Mouse (Mus musculus) spleen, postnatal 10 days (tissue): ENCODE results near the gene Plcb2.

Source experiments
- DNase-seq, 2 experiments: peaks; one replicate each; pipeline ENCODE4 v3.0.0; 2021 to 2022; ENCODE audit warnings: low spot score in 2 of 2

Gene Plcb2

DNA sequence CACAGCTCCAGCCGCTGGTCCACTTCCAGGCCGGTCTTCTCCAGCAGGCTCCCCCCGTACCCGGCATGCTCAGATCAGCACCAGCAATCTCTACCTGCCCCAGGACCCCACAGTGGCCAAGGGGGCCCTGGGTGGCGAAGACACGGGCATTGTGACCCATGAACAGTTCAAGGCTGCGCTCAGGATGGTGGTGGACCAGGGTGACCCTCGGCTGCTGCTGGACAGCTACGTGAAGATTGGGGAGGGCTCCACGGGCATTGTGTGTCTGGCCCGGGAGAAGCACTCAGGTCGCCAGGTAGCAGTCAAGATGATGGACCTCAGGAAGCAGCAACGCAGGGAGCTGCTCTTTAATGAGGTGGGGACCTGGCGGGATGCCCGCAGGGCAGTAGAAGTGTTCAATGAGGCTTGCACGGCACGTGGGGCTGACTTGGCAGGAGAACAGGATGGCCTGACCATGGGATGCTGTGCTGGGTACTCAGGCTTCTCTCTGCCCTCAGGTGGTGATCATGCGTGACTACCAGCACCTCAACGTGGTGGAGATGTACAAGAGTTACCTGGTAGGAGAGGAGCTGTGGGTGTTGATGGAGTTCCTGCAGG is 34.8 kb downstream of the Plcb2 start:
- no peak for DNase-seq

DNA sequence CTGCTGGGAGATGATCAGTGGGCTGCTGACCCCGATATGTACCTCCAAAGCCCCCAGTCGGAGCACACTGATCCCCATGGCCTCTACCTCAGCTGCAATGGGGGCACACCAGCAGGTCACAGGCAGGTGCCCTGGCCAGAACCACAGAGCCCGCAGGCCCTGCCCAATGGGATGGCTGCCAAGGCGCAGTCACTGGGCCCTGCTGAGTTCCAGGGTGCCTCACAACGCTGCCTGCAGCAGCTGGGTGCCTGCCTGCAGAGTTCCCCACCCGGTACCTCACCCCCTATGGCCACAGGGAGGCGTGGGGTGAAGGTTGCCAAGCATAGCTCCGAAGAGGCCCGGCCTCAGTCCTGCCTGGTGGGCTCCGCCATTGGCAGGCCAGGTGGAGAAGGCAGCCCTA is 38.4 kb downstream of the Plcb2 start:
- no peak for DNase-seq

DNA sequence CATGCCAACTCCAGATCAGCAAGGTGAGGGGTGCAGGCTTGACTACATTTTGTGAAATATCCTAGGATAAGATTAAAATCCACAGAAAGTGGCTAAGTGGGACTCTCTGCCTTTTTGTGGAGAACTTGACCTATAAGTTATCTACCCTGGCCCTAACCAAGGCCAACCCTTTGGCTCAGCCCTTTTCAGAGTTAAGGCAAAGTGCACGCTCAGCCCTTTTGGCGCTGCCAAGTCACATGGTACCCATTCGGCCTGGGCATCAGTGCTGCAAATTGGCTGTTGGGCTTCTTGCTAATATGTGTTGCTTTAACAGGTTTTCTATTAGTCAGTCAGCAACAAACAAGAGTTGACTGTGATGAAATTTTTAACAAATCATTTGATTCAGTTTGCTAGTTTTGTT is 40.4 kb downstream of the Plcb2 start:
- DNase-seq, result no peak

DNA sequence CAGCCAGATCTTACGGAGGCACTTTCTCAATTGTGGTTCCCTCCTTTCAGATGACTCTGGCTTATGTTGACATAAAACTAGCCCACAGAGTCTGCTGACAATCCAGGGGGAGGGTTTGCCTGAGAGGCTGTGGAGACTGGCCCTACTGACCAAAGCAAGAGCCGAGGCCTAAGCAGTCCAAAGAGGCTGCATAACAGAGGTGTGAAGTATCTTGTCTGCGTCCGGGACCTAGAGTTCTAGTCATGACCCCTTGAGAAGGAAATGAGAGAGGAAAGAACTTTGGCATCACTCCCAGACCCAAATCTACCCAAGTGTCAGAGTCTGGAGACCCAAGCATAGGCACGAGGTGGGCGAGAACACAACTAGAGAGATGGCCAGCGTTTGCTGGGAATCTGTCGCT is 41.5 kb downstream of the Plcb2 start:
- DNase-seq, result no peak

DNA sequence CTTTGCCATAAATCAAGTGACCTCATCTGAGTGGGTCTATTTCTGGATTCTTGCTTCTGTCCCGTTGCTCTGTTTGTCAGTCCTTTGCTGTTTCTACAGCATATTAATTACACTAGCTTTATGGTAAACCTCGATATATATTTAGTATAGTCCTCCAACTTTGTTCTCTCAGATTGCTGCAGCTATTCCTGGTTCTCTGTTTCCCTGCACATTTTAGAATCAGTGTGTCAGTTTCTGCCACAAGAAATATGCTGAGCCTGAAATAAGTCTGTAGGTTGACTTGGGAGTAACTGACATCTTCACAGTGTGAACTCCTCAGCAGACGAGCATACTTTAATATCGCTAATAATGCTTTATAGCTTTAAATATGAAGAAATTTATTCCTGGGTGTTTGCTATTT is 43.1 kb downstream of the Plcb2 start:
- DNase-seq, result no peak

DNA sequence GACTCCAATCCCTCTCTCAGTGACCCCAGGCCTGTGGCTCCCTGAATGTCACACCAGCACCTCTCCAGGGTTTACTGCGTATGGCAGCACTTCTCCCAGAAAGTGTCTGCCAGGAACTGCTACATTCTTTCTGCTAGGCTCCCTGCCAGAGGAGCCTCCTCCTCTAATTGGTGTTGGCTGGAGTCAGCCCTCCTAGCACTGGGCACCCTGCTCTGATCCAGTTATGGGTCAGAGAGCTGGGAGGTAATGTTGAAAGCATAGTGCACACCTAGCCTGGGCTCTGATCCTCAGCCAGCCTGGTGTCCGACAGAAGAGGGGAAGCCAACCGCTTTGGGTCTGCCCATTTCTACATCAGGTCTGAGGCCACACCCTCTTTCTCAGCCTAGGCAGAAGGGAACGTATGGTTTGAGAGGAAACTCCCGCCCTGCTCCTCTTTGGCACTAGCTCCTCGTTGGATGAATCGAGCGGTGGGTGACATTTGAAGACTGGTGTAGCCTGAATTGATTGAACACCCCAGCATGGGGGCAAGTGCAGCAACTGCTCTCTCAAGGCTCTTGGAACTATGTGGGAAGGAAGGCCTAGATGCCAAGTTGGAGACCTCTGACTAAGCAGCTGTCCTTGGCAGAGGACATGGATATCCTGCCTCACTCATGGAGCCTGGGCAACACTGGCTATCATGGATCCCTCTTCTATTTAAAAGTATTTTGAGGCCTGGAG is 45.5 kb downstream of the Plcb2 start:
- DNase-seq, result no peak

DNA sequence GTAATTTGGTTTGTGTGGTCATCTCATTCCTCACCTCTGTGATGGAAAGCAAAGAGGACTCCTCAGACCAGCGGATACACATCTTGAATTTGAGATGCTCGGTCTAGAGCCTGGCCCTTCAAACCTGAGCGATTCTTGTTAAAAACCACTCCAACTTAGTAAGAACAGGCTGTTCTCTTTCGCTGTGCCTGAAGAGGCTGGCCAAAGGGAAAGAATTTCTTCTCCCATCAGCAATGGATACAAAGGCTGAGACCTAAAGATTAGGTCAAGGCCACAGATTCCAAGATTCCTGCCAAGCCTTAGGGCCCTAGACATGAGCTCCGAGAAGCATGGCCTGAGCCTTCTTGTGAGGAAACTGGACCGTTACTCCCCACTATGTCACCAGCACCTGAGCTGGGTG is 47.3 kb downstream of the Plcb2 start:
- DNase-seq, result no peak

DNA sequence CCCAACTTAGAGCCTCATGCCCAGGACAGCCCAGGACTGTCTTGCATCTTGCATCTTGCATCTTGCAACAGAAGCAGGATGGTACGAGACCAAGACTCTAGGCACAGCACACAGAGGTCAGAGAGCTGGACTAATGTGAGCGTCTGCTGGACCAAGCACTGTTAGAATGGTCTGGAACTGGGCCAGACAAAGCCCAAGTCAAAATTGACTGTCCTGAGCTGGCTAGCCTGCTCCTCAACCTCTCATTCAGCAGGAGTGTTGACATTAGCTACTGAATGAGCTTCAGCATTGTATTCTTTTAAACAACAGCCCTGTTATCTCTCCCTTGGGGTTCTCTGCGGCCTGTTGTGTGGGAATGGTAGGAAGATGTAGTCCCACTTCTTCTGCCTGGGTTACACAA is 48.7 kb downstream of the Plcb2 start:
- no peak for DNase-seq

DNA sequence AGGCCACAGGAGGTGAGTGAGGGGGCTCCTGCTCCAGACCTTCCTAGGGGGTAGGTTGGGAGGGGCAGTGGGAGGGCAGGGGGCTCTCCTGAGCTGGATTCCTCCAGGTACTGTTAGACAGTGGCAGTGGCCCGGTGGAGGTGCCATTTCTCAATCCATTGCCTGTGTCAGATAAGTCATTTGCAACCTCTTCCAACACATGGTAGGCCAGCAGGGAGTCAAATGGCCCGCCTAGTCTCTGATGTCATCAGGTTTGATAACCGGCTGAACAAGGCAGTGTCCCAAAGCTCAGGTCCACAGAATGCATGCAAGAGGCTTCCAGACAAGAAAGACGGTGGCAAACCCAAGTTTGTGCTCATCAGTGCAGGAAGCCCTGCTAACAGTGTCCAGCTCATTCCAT is 50.4 kb downstream of the Plcb2 start:
- DNase-seq, result no peak

DNA sequence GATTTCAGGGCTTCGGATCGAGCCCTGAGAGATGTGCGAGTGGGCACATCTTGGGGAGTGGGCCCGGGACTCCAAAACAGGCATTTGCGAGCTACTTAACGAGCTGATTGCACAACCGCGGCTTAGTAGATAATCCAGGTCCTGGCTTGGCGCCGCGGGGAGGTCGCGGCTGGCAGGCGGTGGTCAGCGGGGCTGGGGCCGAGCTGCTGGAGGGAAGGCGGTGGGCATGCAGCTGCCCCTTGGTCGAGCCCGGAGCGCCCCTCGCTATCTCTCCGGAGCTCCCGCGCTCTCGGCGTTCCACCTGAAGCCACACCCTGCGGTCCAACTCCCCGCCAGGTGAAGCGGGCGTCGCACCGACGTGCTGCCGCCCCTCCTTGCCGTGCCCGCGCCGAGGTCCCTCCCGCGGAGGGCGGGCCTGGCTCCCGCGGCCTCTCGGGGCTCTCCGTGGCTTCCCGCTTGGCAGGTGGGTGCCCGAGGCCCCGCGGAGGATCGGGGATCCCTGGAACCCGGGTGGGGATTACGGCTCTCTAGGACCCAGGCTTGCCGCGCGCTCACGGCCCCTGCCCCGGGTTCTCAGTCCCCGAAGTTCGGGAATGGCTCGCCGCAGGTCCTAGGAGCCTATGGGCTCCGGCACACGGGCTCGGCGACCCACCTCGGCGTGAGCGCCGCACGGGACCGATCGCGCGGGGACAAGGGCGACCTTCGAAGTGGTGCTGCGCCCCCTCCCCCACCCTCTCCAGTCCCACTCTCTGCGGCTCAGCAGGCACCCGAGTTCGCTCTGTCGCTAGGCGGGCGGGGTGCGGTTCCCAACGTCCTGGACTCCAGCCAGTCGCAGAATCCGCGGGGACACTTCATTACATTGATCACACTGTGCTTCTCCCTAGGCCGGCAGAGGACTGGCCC is 51.1 kb downstream of the Plcb2 start:
- DNase-seq, result peak in 1 of 2 experiments; percentile 46

DNA sequence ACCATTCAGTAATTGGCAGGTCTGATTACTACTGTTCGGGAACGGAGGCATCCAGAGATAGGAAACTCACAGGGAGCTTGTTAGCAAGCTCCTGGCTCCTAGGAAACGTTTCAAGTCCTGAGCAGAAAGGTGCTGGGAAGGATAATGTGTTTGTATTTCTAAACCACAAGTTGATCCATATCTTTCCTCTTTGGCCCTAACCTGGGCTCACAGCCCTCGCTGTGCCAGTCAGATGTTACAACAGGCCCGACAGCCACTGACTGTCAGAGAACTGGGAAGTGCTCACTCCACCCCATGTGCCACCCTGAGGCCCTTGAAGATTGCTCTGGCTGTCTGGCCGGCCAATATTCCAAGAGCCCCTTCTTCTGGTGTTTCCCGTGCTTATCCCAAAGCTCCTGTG is 53.7 kb downstream of the Plcb2 start:
- no peak for DNase-seq

DNA sequence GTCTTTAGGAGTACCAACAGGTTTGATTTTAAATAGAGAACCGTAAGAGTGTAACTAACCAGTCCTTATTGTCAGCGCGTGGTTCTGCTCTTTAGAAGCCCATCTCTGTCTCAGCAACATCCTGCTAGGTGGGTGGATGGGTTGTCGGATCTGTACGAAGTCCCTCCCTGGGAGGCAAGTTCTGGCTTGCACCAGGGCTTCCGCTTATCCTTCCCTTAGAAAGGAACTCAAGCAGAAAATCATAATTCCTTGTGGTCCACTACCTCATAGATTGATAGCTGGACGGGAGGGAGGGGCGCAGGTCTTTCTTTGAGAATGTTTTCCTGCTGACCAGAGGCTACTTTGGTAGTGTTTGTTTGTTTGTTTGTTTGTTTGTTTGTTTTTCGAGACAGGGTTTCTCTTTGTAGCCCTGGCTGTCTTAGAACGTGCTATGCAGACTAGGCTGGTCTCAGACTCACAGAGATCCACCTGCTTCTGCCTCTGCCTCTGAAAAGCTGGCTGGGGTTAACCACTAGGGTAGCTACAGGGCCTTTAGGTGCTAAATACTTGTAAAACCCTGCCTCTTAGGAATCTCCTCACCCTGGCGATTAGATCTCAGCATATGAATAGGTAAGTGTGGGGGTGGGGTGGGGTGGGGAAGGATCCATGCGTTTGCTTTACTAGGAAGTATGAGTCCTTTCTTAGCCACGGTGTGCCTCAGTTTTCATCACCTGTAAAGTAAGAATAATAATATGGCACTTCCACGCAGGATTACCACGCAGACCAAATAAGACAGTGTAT is 54.4 kb downstream of the Plcb2 start:
- DNase-seq, result no peak

DNA sequence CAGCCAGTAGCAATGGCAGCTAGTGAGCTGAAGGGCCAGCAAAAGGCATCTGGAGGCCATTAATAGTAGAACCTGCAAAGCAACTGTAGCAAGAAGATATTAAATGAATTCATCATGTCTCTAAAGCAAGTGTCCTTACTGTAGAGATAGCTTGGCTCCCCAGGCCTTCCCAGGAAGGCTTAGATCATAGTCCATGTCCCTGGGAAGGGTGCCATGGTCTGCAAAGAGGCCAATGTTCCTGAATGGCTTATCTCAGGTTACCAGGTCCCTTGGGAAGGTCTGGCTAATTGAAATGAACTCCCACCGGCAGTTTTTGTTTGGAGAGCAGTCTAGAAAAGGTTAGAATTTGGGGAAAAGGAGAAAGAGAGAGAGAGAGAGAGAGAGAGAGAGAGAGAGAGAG is 56.5 kb downstream of the Plcb2 start:
- DNase-seq, result no peak

DNA sequence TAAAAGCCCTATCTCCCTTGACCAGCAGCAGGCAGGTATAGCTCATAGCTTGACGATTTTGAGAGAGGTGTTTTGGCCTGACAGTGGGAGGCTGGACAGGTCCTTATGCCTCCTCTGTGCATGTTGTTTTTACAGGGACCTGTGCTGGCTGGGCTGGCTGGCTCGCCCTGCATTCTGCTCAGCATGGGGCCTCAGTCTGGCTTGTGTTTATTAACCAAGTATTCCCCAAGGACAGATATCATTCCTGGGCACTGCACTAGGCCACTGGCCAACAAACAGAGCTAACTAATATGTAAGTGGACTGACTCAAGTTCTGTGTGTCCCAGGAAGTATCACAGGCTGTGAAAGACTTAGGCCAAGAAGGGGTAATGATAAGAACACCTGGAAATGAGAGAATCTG is 58.5 kb downstream of the Plcb2 start:
- no peak for DNase-seq

DNA sequence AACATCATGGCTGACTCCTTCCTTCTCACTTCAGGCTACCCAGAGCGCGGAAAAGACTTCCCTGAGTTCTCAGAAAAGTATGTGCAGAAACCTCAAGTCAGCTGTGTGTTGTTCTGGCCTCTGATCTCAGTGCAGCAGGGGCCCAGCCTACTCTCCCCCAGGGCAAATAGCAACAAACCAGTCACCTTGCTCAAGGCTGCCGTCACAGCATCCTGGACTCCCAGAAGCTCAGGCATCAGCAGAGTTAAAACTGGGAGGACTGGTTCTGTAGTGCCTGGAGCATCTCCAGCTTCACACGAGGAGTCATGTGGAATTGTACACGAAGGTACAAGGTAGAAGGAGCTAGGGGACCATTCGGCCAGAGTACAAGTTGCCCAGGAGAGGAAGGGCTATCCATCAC is 59.0 kb downstream of the Plcb2 start:
- no peak for DNase-seq

DNA sequence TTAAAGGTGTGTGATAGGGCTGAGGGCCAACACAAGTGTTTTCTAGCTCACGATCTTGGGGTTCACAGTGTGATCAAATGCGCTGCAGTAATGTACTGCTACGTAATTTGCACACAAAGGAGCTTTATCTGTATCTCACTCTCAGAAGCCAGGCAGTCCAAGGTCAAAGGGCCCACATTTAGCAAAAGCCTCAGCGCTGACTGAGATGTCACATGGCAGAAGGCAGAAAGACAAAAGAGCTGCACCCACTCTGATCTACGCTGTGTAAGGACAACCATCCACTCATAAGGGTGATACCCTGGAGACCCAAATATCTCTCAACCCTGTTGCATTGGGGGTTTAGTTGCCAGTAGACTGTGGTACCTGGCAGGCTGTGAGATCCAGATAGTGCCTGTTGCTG is 61.1 kb downstream of the Plcb2 start:
- no peak for DNase-seq

DNA sequence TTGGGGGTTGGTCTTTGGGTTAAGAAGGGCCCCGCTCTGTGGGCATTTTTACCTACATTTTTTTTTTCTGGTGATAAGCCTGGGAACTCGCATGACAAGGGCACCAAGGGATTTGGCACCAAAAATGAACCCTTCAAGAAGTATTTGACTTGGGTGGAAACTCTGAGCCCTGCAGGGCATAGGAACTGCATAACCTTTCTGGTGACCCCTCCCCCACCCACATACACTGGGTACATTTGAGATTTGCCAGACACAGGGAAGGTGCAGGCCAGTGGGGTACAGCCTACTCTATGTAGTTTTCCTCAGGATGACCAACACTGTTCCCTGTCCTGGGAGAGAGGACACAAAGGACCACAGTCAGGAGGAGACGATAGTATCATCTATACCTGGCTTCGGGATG is 62.6 kb downstream of the Plcb2 start:
- no peak for DNase-seq

DNA sequence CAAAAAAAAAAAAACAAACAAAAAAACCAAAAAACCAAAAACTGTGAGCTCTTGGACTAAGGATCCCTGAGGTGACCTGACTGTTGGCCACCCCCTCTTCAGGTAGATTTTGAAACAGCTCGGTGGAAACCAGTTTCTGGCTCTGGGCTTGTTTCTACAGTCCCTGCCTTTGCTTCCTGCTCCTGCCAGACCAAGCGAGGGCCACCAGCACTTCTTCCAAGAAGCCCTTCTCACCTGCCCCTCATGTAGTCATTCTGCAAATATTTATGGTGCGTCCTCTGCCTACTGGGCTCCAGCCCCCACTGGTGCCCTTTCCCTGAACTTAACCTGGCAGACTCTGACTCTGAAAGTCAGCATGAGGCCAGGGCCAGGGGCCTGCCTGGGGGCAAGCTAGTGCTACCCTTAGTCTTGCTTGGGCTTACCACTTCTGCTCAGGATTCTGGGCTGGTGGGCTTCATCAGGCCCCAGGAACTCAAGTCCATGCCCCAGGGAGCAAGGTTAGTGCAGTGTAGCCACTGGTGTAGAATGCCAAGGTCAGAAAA is 63.2 kb downstream of the Plcb2 start:
- DNase-seq, result no peak

DNA sequence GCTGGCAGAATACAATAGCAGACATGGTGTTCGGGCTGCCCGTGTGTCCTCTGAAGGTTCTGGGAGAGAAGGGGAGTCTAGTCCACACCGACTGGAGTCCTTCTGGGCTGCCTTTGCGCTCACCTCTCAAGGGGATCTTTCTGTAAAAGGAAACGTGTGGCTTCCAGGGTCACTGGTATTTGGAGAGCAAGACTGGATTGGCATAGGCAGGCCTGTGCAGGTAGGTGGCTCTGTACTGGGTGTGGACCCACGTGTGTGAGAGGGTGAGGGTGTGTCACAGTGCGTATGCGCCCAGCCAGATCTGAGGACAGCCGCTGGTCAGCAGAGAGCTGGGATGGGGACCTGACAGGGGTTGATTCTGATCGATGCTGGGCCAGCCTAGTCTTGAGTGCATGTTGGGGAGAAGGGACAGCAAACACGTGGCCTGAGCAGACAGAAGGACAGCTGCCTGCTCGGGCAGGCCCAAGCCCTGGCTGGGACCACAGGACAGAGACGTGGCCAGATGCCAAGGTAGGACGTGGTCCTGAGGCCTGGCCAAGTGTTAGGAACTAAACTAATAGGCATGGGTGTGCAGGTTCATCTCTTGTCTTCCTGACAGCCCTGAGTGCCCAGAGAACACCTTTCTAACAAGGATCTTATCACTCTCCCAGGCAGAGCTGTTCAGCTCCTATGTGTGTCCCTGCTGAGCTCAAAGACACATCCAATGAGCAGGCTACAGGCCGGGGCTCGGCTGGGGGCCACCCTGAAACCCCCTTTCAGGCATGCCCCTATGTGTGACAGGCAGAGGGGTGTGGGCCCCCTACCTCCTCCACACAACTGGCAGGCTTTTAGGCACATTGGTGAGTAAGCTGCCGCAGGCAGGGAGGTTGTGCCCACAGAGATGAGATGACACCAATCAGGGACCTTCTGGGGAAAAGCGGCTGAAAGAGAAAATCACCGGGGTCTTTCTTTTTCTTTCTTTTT is 64.2 kb downstream of the Plcb2 start:
- DNase-seq, result no peak

DNA sequence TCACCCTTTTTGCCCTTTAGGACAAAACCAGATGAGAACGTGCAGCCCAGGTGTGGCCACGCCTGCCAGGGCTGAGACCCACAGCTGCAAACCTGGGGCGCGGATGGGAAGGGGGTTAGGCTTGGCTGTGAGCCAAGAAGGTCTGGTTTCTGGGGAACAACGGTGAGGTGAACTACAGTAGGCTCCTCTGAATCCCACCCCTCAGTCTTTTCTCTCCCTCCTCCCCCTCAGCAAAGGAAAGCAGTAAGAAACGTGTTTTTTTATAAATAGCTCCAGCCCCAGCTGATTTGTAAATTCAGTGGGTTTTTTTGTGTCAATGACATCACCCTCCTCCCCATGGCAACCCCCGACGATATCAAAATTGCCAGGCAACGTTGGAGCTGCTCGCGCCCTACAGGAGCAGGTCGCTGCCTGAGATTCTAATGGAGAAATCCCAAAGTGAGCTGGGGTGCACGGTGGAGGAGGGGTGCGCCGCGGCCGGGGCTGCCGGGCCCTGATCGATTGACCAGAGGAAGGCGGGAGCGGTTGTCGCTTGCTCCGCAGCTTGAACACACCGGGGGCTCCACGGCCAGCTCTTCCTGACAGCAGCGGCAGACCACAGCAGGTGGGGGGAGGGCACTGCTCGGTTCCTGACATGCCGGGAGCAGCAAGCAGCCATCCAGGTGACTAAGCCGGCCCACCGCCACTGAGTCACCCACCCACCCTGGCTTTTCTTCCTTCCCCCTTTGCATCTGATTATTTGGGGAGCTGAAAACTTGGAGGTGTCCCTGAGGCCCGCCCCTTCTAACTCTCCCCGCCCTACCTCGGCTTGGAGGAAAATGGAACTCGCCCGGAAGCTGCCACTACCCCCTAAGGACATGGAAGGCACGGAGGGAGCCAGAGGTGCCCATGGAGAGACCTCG is 65.1 kb downstream of the Plcb2 start, which contains the start of gene Pak6:
Gene Pak6, plus strand, starts transcription at position 402 of the 902 bp plus-strand sequence.
- peak; percentile 40 to 57 for DNase-seq
